Mouse (Mus musculus) liver, embryonic 15.5 days (tissue): Measurements from ENCODE around the gene Rpia. TPM values are rescaled to one million over a fixed set of nuclear protein-coding genes. Genes with fewer than 3 reads are reported as not detected.

Source experiments
- ATAC-seq: fragments of 200-750 bp; cut with Nextera tagmentation; 2 replicates; pipeline ENCODE4 v1.8.0; 2017; ENCODE audit warnings: moderate number of reproducible peaks, mild to moderate bottlenecking, moderate library complexity; ENCODE audit not compliant: insufficient read depth
- H3K27ac ChIP-seq: fragments of 300-500 bp; sonication (generic); replicated peaks from 2 replicates; pipeline ENCODE4 v1.5.1; 2015; ENCODE audit warnings: mild to moderate bottlenecking, inconsistent platforms
- H3K27me3 ChIP-seq: fragments of 300-500 bp; sonication (generic); 2 replicates; pipeline ENCODE4 v1.6.1; 2015; ENCODE audit warnings: mild to moderate bottlenecking, inconsistent platforms
- H3K36me3 ChIP-seq: fragments of 300-500 bp; sonication (generic); replicated peaks from 2 replicates; pipeline ENCODE4 v1.6.1; 2015; ENCODE audit warnings: moderate library complexity, mild to moderate bottlenecking, inconsistent platforms
- H3K4me1 ChIP-seq: fragments of 300-500 bp; sonication (generic); replicated peaks from 2 replicates; pipeline ENCODE4 v1.6.1; 2015; ENCODE audit warnings: inconsistent platforms
- H3K4me2 ChIP-seq: fragments of 300-500 bp; sonication (generic); 2 replicates; pipeline ENCODE4 v1.6.1; 2015; ENCODE audit warnings: moderate library complexity, mild to moderate bottlenecking, inconsistent platforms
- H3K4me3 ChIP-seq: fragments of 300-500 bp; sonication (generic); replicated peaks from 2 replicates; pipeline ENCODE4 v1.5.1; 2015; ENCODE audit warnings: mild to moderate bottlenecking, inconsistent platforms
- H3K9ac ChIP-seq: fragments of 300-500 bp; sonication (generic); 2 replicates; pipeline ENCODE4 v1.6.1; 2015; ENCODE audit warnings: moderate library complexity, mild to moderate bottlenecking, inconsistent platforms
- H3K9me3 ChIP-seq: fragments of 300-500 bp; sonication (generic); replicated peaks from 2 replicates; pipeline ENCODE4 v1.6.1; 2016; ENCODE audit warnings: inconsistent platforms
- WGBS: fragments of 180-500 bp; shearing (Covaris S2); methylation state at CpG from one replicate; pipeline ENCODE4 v1.1.7; 2015; ENCODE audit warnings: mixed read lengths; ENCODE audit not compliant: insufficient replicate concordance; 5-methylcytosine and 5-hydroxymethylcytosine counted together
- polyA plus RNA-seq: library from polyadenylated mRNA; unstranded; fragments of >200 nt; fragmentation: Nextera tagmentation; extraction: Ambion mirVana; gene quantifications from 2 replicates; pipeline ENCODE4 v1.2.1, GENCODE M21; 2015

Gene Rpia
- polyA plus RNA-seq, 1 experiment from 2014 or later, result 2.9 TPM

- H3K4me3 ChIP-seq, result 0 out of 2 replicates have a peak overlapping the region, but pooled peaks have one; percentile 14
- peak; percentile 25; the same call in 1 of the 2 replicates for ATAC-seq
- H3K27ac ChIP-seq, result peak overlapping the region; percentile 52
- no peak overlapping the region for H3K9ac ChIP-seq
- WGBS, result 33% methylated on average over 6 of the region's 6 CpGs
- no peaks in the 10 kb centered on the region for H3K9me3 ChIP-seq
- H3K4me2 ChIP-seq, result peak overlapping the region; percentile 57
- H3K36me3 ChIP-seq, result no peaks in the 10 kb centered on the region
- H3K4me1 ChIP-seq, result peaks cover 14% of the 10 kb centered on the region
- no peaks in the 10 kb centered on the region for H3K27me3 ChIP-seq
Observed at GRCm38 (mm10) chr6:70751898-70752273, 40.1 kb downstream of the Rpia start.

GRCm38 (mm10) chr6:70751251-70751897 lies 40.7 kb downstream of the Rpia start:
- Histone ChIP-seq H3K4me3 (no peak overlapping the region), H3K9me3 (no peaks in the 10 kb centered on the region), H3K36me3 (no peaks in the 10 kb centered on the region), H3K27ac (peak overlapping the region; percentile 52; the same call in 1 of the 2 replicates), H3K4me2 (no peak overlapping the region), H3K27me3 (no peaks in the 10 kb centered on the region), H3K4me1 (peaks cover 14% of the 10 kb centered on the region), H3K9ac (no peak overlapping the region)
- WGBS, result 67% methylated on average over 8 of the region's 8 CpGs
- ATAC-seq, result no peak

GRCm38 (mm10) chr6:70749750-70750149 lies 42.3 kb downstream of the Rpia start:
- Histone ChIP-seq H3K9me3 (no peaks in the 10 kb centered on the region), H3K27me3 (no peaks in the 10 kb centered on the region), H3K36me3 (no peaks in the 10 kb centered on the region), H3K27ac (no peak overlapping the region), H3K4me3 (no peak overlapping the region), H3K4me2 (no peak overlapping the region), H3K9ac (no peak overlapping the region), H3K4me1 (peaks cover 17% of the 10 kb centered on the region)
- 82% methylated on average over 1 of the region's 1 CpGs for WGBS
- ATAC-seq, result no peak

- Histone ChIP-seq H3K36me3 (no peaks in the 10 kb centered on the region), H3K4me1 (peaks cover 25% of the 10 kb centered on the region), H3K9me3 (no peaks in the 10 kb centered on the region), H3K27ac (no peak overlapping the region), H3K4me2 (no peak overlapping the region), H3K27me3 (no peaks in the 10 kb centered on the region), H3K9ac (no peak overlapping the region), H3K4me3 (no peak overlapping the region)
- 84% methylated on average over 5 of the region's 5 CpGs for WGBS
- ATAC-seq, result no peak
Observed at GRCm38 (mm10) chr6:70747702-70748101, 44.3 kb downstream of the Rpia start.

- no peak overlapping the region for H3K4me3 ChIP-seq
Observed at GRCm38 (mm10) chr6:70743902-70744301, 48.1 kb downstream of the Rpia start.

GRCm38 (mm10) chr6:70742833-70743232 lies 49.2 kb downstream of the Rpia start:
- Histone ChIP-seq H3K9me3 (no peaks in the 10 kb centered on the region), H3K36me3 (no peaks in the 10 kb centered on the region), H3K27me3 (no peaks in the 10 kb centered on the region), H3K4me1 (peaks cover 24% of the 10 kb centered on the region), H3K27ac (no peak overlapping the region), H3K4me2 (no peak overlapping the region), H3K4me3 (no peak overlapping the region), H3K9ac (no peak overlapping the region)
- WGBS, result 87% methylated on average over 4 of the region's 4 CpGs
- no peak for ATAC-seq

More at GRCm38 (mm10) chr6:70743902-70744301, 48.1 kb downstream of the Rpia start:
- ATAC-seq, result no peak
- H3K27ac ChIP-seq, result no peak overlapping the region
- H3K27me3 ChIP-seq, result no peaks in the 10 kb centered on the region
- H3K9ac ChIP-seq, result no peak overlapping the region
- no peaks in the 10 kb centered on the region for H3K36me3 ChIP-seq
- peaks cover 20% of the 10 kb centered on the region for H3K4me1 ChIP-seq
- no peaks in the 10 kb centered on the region for H3K9me3 ChIP-seq
- no peak overlapping the region for H3K4me2 ChIP-seq
- WGBS, result 77% methylated on average over 5 of the region's 5 CpGs

GRCm38 (mm10) chr6:70740535-70740934 lies 51.5 kb downstream of the Rpia start:
- H3K4me1 ChIP-seq, result peaks cover 26% of the 10 kb centered on the region
- no peaks in the 10 kb centered on the region for H3K36me3 ChIP-seq
- no peak for ATAC-seq
- no peak overlapping the region for H3K4me3 ChIP-seq
- H3K4me2 ChIP-seq, result no peak overlapping the region
- H3K9me3 ChIP-seq, result no peaks in the 10 kb centered on the region
- no peak overlapping the region for H3K27ac ChIP-seq
- H3K27me3 ChIP-seq, result no peaks in the 10 kb centered on the region
- H3K9ac ChIP-seq, result no peak overlapping the region

GRCm38 (mm10) chr6:70739456-70739855 lies 52.6 kb downstream of the Rpia start:
- Histone ChIP-seq H3K9ac (no peak overlapping the region), H3K4me1 (peaks cover 22% of the 10 kb centered on the region), H3K4me3 (no peak overlapping the region), H3K36me3 (no peaks in the 10 kb centered on the region), H3K27ac (no peak overlapping the region), H3K27me3 (no peaks in the 10 kb centered on the region), H3K9me3 (no peaks in the 10 kb centered on the region), H3K4me2 (no peak overlapping the region)
- ATAC-seq, result no peak
- 43% methylated on average over 1 of the region's 1 CpGs for WGBS

GRCm38 (mm10) chr6:70735528-70735927 lies 56.5 kb downstream of the Rpia start:
- no peaks in the 10 kb centered on the region for H3K9me3 ChIP-seq
- no peak overlapping the region for H3K9ac ChIP-seq
- no peaks in the 10 kb centered on the region for H3K36me3 ChIP-seq
- no peak for ATAC-seq
- H3K27ac ChIP-seq, result no peak overlapping the region
- no peaks in the 10 kb centered on the region for H3K27me3 ChIP-seq
- WGBS, result 57% methylated on average over 2 of the region's 2 CpGs
- H3K4me2 ChIP-seq, result no peak overlapping the region
- peaks cover 35% of the 10 kb centered on the region for H3K4me1 ChIP-seq
- no peak overlapping the region for H3K4me3 ChIP-seq

GRCm38 (mm10) chr6:70730828-70731227 lies 61.2 kb downstream of the Rpia start:
- peaks cover 64% of the 10 kb centered on the region for H3K4me1 ChIP-seq
- peak overlapping the region; percentile 42 for H3K4me2 ChIP-seq
- peak; percentile 81 for ATAC-seq
- H3K9ac ChIP-seq, result no peak overlapping the region
- no peaks in the 10 kb centered on the region for H3K9me3 ChIP-seq
- no peaks in the 10 kb centered on the region for H3K36me3 ChIP-seq
- no peaks in the 10 kb centered on the region for H3K27me3 ChIP-seq
- H3K4me3 ChIP-seq, result no peak overlapping the region
- H3K27ac ChIP-seq, result peak overlapping the region; percentile 81

- Histone ChIP-seq H3K4me1 (peaks cover 62% of the 10 kb centered on the region), H3K27ac (peak overlapping the region; percentile 79), H3K27me3 (no peaks in the 10 kb centered on the region), H3K9me3 (no peaks in the 10 kb centered on the region), H3K4me3 (no peak overlapping the region), H3K4me2 (peak overlapping the region; percentile 40), H3K9ac (no peak overlapping the region), H3K36me3 (no peaks in the 10 kb centered on the region)
- 50% methylated on average over 1 of the region's 1 CpGs for WGBS
- ATAC-seq, result peak; percentile 82
Observed at GRCm38 (mm10) chr6:70729125-70729524, 62.9 kb downstream of the Rpia start.
